Mouse (Mus musculus) kidney, adult 2 months (tissue): ENCODE data around the gene Cdadc1.

Experiments used
- CTCF ChIP-seq: fragments of 200-500 bp; conservative IDR thresholded peaks from 2 replicates; pipeline ENCODE4 v1.5.1; 2011; ENCODE audit warnings: low read depth, mild to moderate bottlenecking, control low read depth, low read length, moderate library complexity, mixed read lengths; ENCODE audit not compliant: insufficient read depth, insufficient read length
- POLR2A ChIP-seq: fragments of 200-500 bp; IDR thresholded peaks from one replicate; pipeline ENCODE4 v1.6.1; 2011; ENCODE audit warnings: low read depth, low read length, control low read depth

- no peak for TF ChIP-seq CTCF
- no peak for TF ChIP-seq POLR2A
Observed at GRCm38 (mm10) chr14:59591901-59592300, 5.9 kb downstream of the Cdadc1 start.
